Mouse (Mus musculus): ENCODE measurements around the gene Gm10666. TPM values are rescaled to one million over a fixed set of nuclear protein-coding genes. Genes with fewer than 3 reads are reported as not detected.
"Not testable (repeated sequence)": the region's sequence is repeated elsewhere in the genome, so short reads cannot be mapped to it uniquely, and the experiment has no call there.

Gene Gm10666
- polyA plus RNA-seq (2015; fragmentation: Nextera tagmentation; extraction: Ambion mirVana): not detected in 2 replicates

DNA sequence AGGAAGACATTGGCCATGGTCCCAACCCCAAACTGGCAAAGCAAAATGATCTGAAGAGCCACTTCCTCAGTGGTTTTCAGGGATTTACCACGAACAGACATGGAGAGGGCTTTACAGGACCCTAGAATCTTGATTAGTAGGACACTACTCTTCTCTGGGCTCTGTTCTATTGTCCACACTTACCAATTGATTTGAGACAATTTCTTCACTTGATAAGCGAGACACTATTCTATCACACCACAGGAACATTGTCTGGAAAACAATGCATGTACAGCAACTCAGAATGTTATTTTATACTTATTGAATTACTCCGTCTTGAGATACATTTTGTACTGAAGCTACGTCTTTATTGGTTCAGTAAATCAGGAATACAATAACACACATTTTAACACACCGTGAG, at the start of gene Gm10666:
Gene Gm10666, minus strand, starts transcription at position 101 of the 400 bp plus-strand sequence.
- not testable (repeated sequence) for H3K27ac ChIP-seq; H3K9ac ChIP-seq; H3K36me3 ChIP-seq (ENCODE audit: poor library complexity, severe bottlenecking); H3K9me3 ChIP-seq (replicated peaks); ATAC-seq; H3K4me1 ChIP-seq; H3K27me3 ChIP-seq; H3K4me3 ChIP-seq; H3K4me2 ChIP-seq
- no CpG with 5 or more reads among the region's 5 CpGs for WGBS

DNA sequence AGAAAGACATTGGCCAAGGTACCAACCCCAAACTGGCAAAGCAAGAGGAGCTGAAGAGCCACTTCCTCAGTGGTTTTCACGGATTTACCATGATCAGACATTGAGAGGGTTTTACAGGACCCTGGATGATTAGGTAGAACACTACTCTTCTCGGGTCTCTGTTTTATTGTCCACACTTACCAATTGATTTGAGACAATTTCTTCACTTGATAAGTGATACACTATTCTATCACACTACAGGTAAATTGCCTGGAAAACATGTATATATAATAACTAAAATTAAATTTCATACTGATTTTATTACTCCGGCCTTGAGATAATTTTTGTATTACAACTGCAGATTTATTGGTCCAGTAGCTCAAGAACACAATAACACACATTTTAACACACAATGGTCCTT, 29.4 kb upstream of the Gm10666 start, which contains the start of gene Vmn1r142:
Gene Vmn1r142, minus strand, starts transcription at position 101 of the 400 bp plus-strand sequence.
- not testable (repeated sequence) for H3K27me3 ChIP-seq; H3K9ac ChIP-seq; H3K9me3 ChIP-seq (replicated peaks); H3K36me3 ChIP-seq (ENCODE audit: poor library complexity, severe bottlenecking); H3K4me3 ChIP-seq; H3K4me2 ChIP-seq; ATAC-seq; H3K27ac ChIP-seq; H3K4me1 ChIP-seq
- no CpG with 5 or more reads among the region's 3 CpGs for WGBS

DNA sequence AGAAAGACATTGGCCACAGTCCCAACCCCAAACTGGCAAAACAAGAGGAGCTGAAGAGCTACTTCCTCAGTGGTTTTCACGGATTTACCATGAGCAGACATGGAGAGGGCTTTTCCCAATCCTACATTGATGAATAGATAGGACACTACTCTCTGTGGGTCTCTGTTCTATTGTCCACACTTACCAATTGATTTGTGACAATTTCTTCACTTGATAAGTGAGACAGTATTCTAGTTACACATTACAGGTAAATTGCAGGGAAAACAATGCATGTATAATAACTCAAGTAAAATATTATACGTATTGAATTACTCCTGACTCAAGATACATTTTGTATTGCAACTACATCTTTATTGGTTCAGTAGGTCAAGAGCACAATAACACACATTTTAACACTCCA, 16.4 kb downstream of the Gm10666 start, which contains the start of gene Gm16451:
Gene Gm16451, minus strand, starts transcription at position 101 of the 400 bp plus-strand sequence.
- H3K27me3 ChIP-seq; ATAC-seq; H3K27ac ChIP-seq; H3K9me3 ChIP-seq (replicated peaks); H3K4me1 ChIP-seq; H3K4me3 ChIP-seq; H3K36me3 ChIP-seq (ENCODE audit: poor library complexity, severe bottlenecking); H3K4me2 ChIP-seq; H3K9ac ChIP-seq: not testable (repeated sequence)
- WGBS: no CpG with 5 or more reads among the region's 2 CpGs

Other genes with a start within 250 kb of the Gm10666 start
- not detected in 2 replicates for gene Gm5891, start 213.4 kb downstream of the Gm10666 start, polyA plus RNA-seq (2015; fragmentation: Nextera tagmentation; extraction: Ambion mirVana)
- gene Vmn1r137, start 140.2 kb downstream of the Gm10666 start, polyA plus RNA-seq (2015; fragmentation: Nextera tagmentation; extraction: Ambion mirVana): not detected in 2 replicates
- not detected in 2 replicates for gene Vmn1r138, start 105.8 kb downstream of the Gm10666 start, polyA plus RNA-seq (2015; fragmentation: Nextera tagmentation; extraction: Ambion mirVana)
- not detected in 2 replicates for gene Gm6176, start 78.4 kb downstream of the Gm10666 start, polyA plus RNA-seq (2015; fragmentation: Nextera tagmentation; extraction: Ambion mirVana)
- not detected in 2 replicates for gene Vmn1r139, start 65.7 kb downstream of the Gm10666 start, polyA plus RNA-seq (2015; fragmentation: Nextera tagmentation; extraction: Ambion mirVana)
- not detected in 2 replicates for gene Gm16451, start 16.5 kb downstream of the Gm10666 start, polyA plus RNA-seq (2015; fragmentation: Nextera tagmentation; extraction: Ambion mirVana)
- gene Vmn1r142, start 29.3 kb upstream of the Gm10666 start, polyA plus RNA-seq (2015; fragmentation: Nextera tagmentation; extraction: Ambion mirVana): not detected in 2 replicates
- not detected in 2 replicates for gene Vmn1r143, start 54.6 kb upstream of the Gm10666 start, polyA plus RNA-seq (2015; fragmentation: Nextera tagmentation; extraction: Ambion mirVana)
- gene Gm8653, start 66.5 kb upstream of the Gm10666 start, polyA plus RNA-seq (2015; fragmentation: Nextera tagmentation; extraction: Ambion mirVana): not detected in 2 replicates
- gene Gm8453, start 94.7 kb upstream of the Gm10666 start, polyA plus RNA-seq (2015; fragmentation: Nextera tagmentation; extraction: Ambion mirVana): not detected in 2 replicates
- not detected in 2 replicates for gene Gm4187, start 195.0 kb upstream of the Gm10666 start, polyA plus RNA-seq (2015; fragmentation: Nextera tagmentation; extraction: Ambion mirVana)
- not detected in 2 replicates for gene Gm8660, start 236.3 kb upstream of the Gm10666 start, polyA plus RNA-seq (2015; fragmentation: Nextera tagmentation; extraction: Ambion mirVana)

Measured in forebrain, embryonic 13.5 days (tissue).